Mouse (Mus musculus) heart, embryonic 13.5 days (tissue): ENCODE measurements around the gene Snd1. TPM values are rescaled to one million over a fixed set of nuclear protein-coding genes. Genes with fewer than 3 reads are reported as not detected.
"Not testable (repeated sequence)": the region's sequence is repeated elsewhere in the genome, so short reads cannot be mapped to it uniquely, and the experiment has no call there.

Experiments
- ATAC-seq: fragments of 200-750 bp; cut with Nextera tagmentation; 2 replicates; pipeline ENCODE4 v1.8.0; 2017; ENCODE audit warnings: moderate TSS enrichment; ENCODE audit not compliant: insufficient number of reproducible peaks, low FRiP score, low TSS enrichment; ENCODE audit errors: extremely low read depth
- H3K27ac ChIP-seq: fragments of 300-500 bp; sonication (generic); replicated peaks from 2 replicates; pipeline ENCODE4 v1.5.1; 2015; ENCODE audit warnings: moderate library complexity, mild to moderate bottlenecking, inconsistent platforms
- H3K27me3 ChIP-seq: fragments of 300-500 bp; sonication (generic); replicated peaks from 2 replicates; pipeline ENCODE4 v1.6.1; 2015; ENCODE audit warnings: mild to moderate bottlenecking, inconsistent platforms
- H3K36me3 ChIP-seq: fragments of 300-500 bp; sonication (generic); 2 replicates; pipeline ENCODE4 v1.6.1; 2015; ENCODE audit warnings: mild to moderate bottlenecking, inconsistent platforms
- H3K4me1 ChIP-seq: fragments of 300-500 bp; sonication (generic); 2 replicates; pipeline ENCODE4 v1.6.1; 2015; ENCODE audit warnings: inconsistent platforms
- H3K4me2 ChIP-seq: fragments of 300-500 bp; sonication (generic); 2 replicates; pipeline ENCODE4 v1.6.1; 2015; ENCODE audit warnings: inconsistent platforms, mild to moderate bottlenecking, moderate library complexity
- H3K4me3 ChIP-seq: fragments of 300-500 bp; sonication (generic); 2 replicates; pipeline ENCODE4 v1.5.1; 2015; ENCODE audit warnings: moderate library complexity, mild to moderate bottlenecking, inconsistent platforms
- H3K9ac ChIP-seq: fragments of 300-500 bp; sonication (generic); 2 replicates; pipeline ENCODE4 v1.6.1; 2015; ENCODE audit warnings: inconsistent platforms, mild to moderate bottlenecking, moderate library complexity
- H3K9me3 ChIP-seq: fragments of 300-500 bp; sonication (generic); 2 replicates; pipeline ENCODE4 v1.6.1; 2016; ENCODE audit warnings: inconsistent platforms
- WGBS: fragments of 180-500 bp; shearing (Covaris S2); methylation state at CpG from one replicate; pipeline ENCODE4 v1.1.7; 2015; ENCODE audit warnings: mixed read lengths; 5-methylcytosine and 5-hydroxymethylcytosine counted together
- polyA plus RNA-seq: library from polyadenylated mRNA; unstranded; fragments of >200 nt; fragmentation: Nextera tagmentation; extraction: Ambion mirVana; gene quantifications from 2 replicates; pipeline ENCODE4 v1.2.1, GENCODE M21; 2015

Snd1 gene
- polyA plus RNA-seq, 1 experiment from 2014 or later, result 78.5 TPM

DNA sequence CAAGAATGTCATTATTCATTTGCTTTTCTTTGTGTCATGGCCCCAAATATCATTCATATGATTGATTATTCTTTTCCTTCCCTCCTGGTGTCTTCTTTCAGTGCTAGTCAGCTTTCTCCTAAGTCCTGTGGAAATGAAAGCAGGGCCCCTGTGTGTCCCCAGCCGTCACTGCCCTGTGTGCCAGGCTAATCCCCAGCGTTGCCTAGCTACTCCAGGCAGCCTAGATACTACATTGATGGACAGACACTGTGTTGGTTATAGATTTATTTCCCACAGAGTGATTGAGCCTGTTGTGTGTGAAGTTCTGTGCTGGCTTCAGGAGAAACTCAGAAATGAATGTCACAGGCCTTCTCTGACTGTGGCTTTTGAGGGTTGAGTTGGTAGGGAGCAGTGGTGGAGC lies 41.7 kb downstream of the Snd1 start:
- Histone ChIP-seq H3K4me2 (no peak overlapping the region), H3K9me3 (no peaks in the 10 kb centered on the region), H3K36me3 (peaks cover 67% of the 10 kb centered on the region), H3K4me1 (no peaks in the 10 kb centered on the region), H3K9ac (no peak overlapping the region), H3K27ac (no peak overlapping the region), H3K27me3 (no peaks in the 10 kb centered on the region), H3K4me3 (no peak overlapping the region)
- no peak for ATAC-seq
- WGBS, result 75% methylated on average over 2 of the region's 2 CpGs

DNA sequence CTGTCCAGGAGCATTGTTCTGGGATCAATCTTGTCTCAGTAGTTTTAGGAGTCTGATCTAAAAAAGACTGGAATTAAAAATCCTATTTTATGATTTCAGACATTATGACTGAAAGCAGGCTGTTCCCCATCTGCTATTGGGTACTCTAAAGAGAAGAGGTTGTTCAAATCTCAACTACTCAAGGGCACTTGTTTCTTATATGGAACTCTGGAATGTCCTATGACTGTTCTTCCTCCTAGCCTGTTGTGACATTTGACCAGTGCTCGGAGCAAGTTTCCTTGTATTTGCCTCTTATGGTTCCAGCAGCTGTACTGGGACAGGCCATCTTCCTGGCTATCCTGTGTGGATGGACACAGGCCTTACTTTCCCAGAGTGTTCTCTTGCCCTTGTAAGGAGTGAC lies 42.1 kb downstream of the Snd1 start:
- Histone ChIP-seq H3K36me3 (peaks cover 70% of the 10 kb centered on the region), H3K27me3 (no peaks in the 10 kb centered on the region)
- WGBS, result 79% methylated on average over 1 of the region's 1 CpGs

GRCm38 (mm10) chr6:28519426-28519825 lies 44.5 kb downstream of the Snd1 start:
- no peak overlapping the region for H3K4me3 ChIP-seq
- H3K4me1 ChIP-seq, result no peaks in the 10 kb centered on the region
- no peaks in the 10 kb centered on the region for H3K27me3 ChIP-seq
- H3K27ac ChIP-seq, result no peak overlapping the region
- ATAC-seq, result no peak
- 90% methylated on average over 8 of the region's 8 CpGs for WGBS
- H3K36me3 ChIP-seq, result peaks cover 72% of the 10 kb centered on the region
- no peak overlapping the region for H3K4me2 ChIP-seq
- H3K9ac ChIP-seq, result no peak overlapping the region
- no peaks in the 10 kb centered on the region for H3K9me3 ChIP-seq

More for the DNA sequence above, 42.1 kb downstream of the Snd1 start:
- Histone ChIP-seq H3K4me2 (no peak overlapping the region), H3K4me1 (no peaks in the 10 kb centered on the region), H3K9ac (no peak overlapping the region), H3K4me3 (no peak overlapping the region), H3K9me3 (no peaks in the 10 kb centered on the region), H3K27ac (no peak overlapping the region)
- no peak for ATAC-seq

- not testable (repeated sequence) for ATAC-seq, H3K4me3 ChIP-seq, H3K27ac ChIP-seq, H3K4me2 ChIP-seq, H3K27me3 ChIP-seq, H3K9me3 ChIP-seq, H3K9ac ChIP-seq, H3K4me1 ChIP-seq
- 80% methylated on average over 5 of the region's 5 CpGs for WGBS
- peaks cover 75% of the 10 kb centered on the region for H3K36me3 ChIP-seq
Observed at GRCm38 (mm10) chr6:28520787-28521186, 45.8 kb downstream of the Snd1 start.

- Histone ChIP-seq H3K4me1 (no peaks in the 10 kb centered on the region), H3K27me3 (no peaks in the 10 kb centered on the region), H3K27ac (no peak overlapping the region), H3K4me2 (no peak overlapping the region), H3K4me3 (no peak overlapping the region), H3K9ac (no peak overlapping the region), H3K9me3 (no peaks in the 10 kb centered on the region), H3K36me3 (peaks cover 76% of the 10 kb centered on the region)
- WGBS, result 78% methylated on average over 1 of the region's 1 CpGs
- ATAC-seq, result no peak
Observed at GRCm38 (mm10) chr6:28521416-28521815, 46.5 kb downstream of the Snd1 start.

- no peaks in the 10 kb centered on the region for H3K27me3 ChIP-seq
- no peak overlapping the region for H3K4me3 ChIP-seq
- no peak overlapping the region for H3K9ac ChIP-seq
- H3K4me1 ChIP-seq, result no peaks in the 10 kb centered on the region
- 70% methylated on average over 2 of the region's 2 CpGs for WGBS
- H3K9me3 ChIP-seq, result no peaks in the 10 kb centered on the region
- H3K4me2 ChIP-seq, result no peak overlapping the region
- H3K27ac ChIP-seq, result no peak overlapping the region
- ATAC-seq, result no peak
- peaks cover 90% of the 10 kb centered on the region for H3K36me3 ChIP-seq
Observed at GRCm38 (mm10) chr6:28525589-28525988, 50.6 kb downstream of the Snd1 start.

DNA sequence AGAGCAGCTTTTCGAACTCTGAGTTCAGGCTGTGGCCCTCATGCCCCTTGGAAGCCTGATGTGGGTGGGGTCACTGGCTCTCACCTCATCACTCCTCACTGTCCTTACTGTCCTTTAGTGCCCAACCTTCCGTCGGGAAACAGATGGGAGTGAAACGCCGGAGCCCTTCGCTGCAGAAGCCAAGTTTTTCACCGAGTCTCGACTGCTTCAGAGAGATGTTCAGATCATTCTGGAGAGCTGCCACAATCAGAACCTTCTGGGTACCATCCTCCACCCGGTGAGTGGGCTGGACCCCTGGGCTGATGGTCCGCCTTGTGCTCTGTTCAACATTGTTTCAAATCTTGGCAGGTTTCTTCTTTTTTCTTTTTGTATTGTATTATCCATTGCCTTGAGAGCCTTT lies 52.5 kb downstream of the Snd1 start:
- WGBS, result 89% methylated on average over 10 of the region's 10 CpGs
- H3K27ac ChIP-seq, result no peak overlapping the region
- no peaks in the 10 kb centered on the region for H3K9me3 ChIP-seq
- H3K4me3 ChIP-seq, result no peak overlapping the region
- H3K9ac ChIP-seq, result no peak overlapping the region
- peaks cover 85% of the 10 kb centered on the region for H3K36me3 ChIP-seq
- H3K27me3 ChIP-seq, result no peaks in the 10 kb centered on the region
- no peaks in the 10 kb centered on the region for H3K4me1 ChIP-seq
- no peak overlapping the region for H3K4me2 ChIP-seq
- no peak for ATAC-seq

DNA sequence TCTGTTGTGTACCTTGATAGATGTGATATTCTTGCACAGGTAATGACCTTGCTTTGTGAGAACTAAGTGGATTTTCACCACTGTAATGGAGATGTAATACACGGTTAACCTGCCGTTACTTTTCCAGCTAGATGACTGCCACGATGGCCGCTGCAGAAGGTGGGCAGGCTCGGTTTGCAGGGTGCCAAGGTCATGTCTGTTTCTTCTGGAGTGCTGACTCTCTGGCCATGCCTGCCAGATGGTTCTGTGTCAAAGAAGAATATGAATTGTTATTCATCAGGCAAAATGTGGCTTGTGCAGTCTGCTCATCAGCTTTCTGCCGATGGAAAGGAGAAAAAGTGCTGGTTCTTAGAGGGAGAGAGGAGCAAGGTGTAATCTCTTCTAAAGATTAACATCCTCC lies 53.3 kb downstream of the Snd1 start:
- no peak for ATAC-seq
- Histone ChIP-seq H3K4me3 (no peak overlapping the region), H3K27ac (no peak overlapping the region), H3K9ac (no peak overlapping the region), H3K36me3 (peaks cover 84% of the 10 kb centered on the region), H3K4me2 (no peak overlapping the region), H3K4me1 (no peaks in the 10 kb centered on the region), H3K27me3 (no peaks in the 10 kb centered on the region), H3K9me3 (no peaks in the 10 kb centered on the region)
- 87% methylated on average over 6 of the region's 6 CpGs for WGBS

DNA sequence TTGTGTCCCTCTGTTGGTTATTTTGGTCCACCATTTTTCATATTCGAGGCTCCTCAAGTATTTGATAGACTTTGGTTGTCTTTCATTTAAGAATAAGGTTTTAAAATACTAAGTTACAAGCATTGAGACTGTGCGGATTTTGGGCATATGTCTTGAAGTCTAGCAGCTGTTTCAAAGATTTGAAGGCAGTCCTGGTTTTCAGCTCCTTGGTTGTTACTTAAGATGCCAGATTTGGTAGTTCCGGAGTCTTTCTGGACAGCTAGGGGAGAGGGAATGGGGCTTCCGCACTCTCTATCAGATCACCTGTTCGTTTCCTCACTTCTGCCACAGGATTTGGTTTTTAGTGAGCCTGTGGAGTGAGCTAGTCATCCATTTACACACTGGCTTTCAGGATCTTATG lies 61.5 kb downstream of the Snd1 start:
- H3K9me3 ChIP-seq, result no peaks in the 10 kb centered on the region
- no peak overlapping the region for H3K27ac ChIP-seq
- no peaks in the 10 kb centered on the region for H3K27me3 ChIP-seq
- no peak for ATAC-seq
- no peak overlapping the region for H3K4me2 ChIP-seq
- no peak overlapping the region for H3K4me3 ChIP-seq
- H3K36me3 ChIP-seq, result peaks cover 52% of the 10 kb centered on the region
- 88% methylated on average over 5 of the region's 5 CpGs for WGBS
- H3K9ac ChIP-seq, result no peak overlapping the region
- H3K4me1 ChIP-seq, result no peaks in the 10 kb centered on the region; the same call in 1 of the 2 replicates

DNA sequence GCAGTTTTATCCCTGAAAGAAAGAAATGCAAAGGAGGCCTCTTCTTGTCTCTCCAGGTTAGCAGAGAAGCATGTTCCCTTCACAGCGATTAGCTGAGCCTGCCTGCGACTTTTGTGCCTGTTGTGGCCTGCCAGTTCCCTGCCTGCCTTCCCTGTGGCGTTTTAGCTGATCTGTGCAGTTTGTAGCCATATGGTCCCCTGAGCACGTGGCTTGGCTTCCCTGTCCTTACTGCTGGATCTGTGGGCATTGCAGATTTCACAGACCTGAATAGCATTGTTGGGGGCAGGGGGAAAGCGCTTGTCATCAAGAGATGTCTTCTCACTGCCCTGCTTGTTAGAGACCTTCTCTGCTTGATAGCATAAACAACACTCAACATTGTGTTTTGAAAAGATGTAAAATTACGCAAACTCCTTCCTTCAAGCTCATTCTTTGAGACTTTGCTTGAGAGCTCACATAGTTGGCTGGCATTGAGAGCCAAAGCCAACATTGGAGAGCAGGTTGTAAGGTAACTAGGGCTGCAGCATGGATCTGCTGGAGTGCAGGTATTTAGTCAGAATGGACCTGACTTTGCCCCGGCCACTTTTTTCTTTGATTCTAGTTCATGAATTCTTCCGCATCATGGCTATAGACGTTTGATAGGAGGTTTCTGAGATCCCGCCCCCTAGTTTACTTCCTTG lies 63.0 kb downstream of the Snd1 start:
- H3K4me2 ChIP-seq, result no peak overlapping the region
- no peak overlapping the region for H3K27ac ChIP-seq
- H3K4me3 ChIP-seq, result no peak overlapping the region
- no peak overlapping the region for H3K9ac ChIP-seq
- no peaks in the 10 kb centered on the region for H3K9me3 ChIP-seq
- WGBS, result 80% methylated on average over 10 of the region's 10 CpGs
- ATAC-seq, result no peak
- H3K36me3 ChIP-seq, result peaks cover 42% of the 10 kb centered on the region
- no peaks in the 10 kb centered on the region; the same call in 1 of the 2 replicates for H3K4me1 ChIP-seq
- H3K27me3 ChIP-seq, result no peaks in the 10 kb centered on the region

DNA sequence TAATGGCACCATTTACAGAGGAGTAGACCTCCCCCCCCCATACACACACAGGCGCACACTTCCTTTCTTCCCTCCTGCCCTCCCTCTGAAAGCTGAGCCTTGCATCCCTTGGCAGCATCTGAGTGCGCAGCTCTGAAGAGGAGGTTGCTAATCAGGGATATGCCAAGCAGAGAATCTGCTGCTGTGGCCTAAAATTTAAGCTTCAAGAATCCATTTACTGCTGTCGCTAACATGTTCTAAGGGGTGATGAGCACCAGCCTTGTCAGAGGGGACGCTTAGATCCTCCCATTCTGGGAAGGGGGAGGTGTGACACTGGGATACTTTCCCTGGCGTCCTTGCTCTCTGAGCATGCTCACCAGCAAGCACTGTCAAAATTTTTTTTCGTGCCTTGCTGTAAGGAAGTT lies 67.4 kb downstream of the Snd1 start:
- Histone ChIP-seq H3K36me3 (peaks cover 43% of the 10 kb centered on the region), H3K4me2 (no peak overlapping the region), H3K27me3 (no peaks in the 10 kb centered on the region), H3K9me3 (no peaks in the 10 kb centered on the region), H3K27ac (no peak overlapping the region), H3K4me1 (no peaks in the 10 kb centered on the region; the same call in 1 of the 2 replicates), H3K4me3 (no peak overlapping the region), H3K9ac (no peak overlapping the region)
- ATAC-seq, result no peak
- 73% methylated on average over 6 of the region's 6 CpGs for WGBS

DNA sequence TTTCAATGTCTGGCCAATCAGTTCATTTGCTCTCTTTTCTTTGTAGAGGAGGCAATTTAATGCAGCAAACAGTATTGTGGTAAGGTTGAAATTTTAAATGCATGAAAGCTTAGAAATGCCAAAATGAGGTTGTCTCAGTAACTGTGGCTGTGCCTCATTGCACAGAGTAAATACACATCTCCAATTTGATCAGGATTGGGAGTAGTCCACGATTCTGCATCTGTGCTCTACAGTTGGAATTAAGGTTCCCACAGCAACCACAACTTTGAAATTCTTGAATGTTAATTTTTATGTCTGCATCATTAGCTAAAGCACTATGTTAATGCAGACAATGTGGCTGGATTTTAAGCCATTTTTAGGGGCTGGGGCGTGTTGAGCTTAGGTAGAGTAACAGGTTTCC lies 72.0 kb downstream of the Snd1 start:
- no peak overlapping the region for H3K4me3 ChIP-seq
- H3K27me3 ChIP-seq, result no peaks in the 10 kb centered on the region
- no peaks in the 10 kb centered on the region for H3K4me1 ChIP-seq
- H3K36me3 ChIP-seq, result peaks cover 58% of the 10 kb centered on the region
- H3K4me2 ChIP-seq, result no peak overlapping the region
- ATAC-seq, result no peak
- WGBS, result 91% methylated on average over 2 of the region's 2 CpGs
- H3K9me3 ChIP-seq, result no peaks in the 10 kb centered on the region
- no peak overlapping the region for H3K9ac ChIP-seq
- H3K27ac ChIP-seq, result no peak overlapping the region
